Mouse (Mus musculus): Measurements from ENCODE around the gene Clrn1. TPM values are rescaled to one million over a fixed set of nuclear protein-coding genes. Genes with fewer than 3 reads are reported as not detected.

Clrn1 gene
- polyA plus RNA-seq, 1 experiment from 2014 or later: 0.13 TPM

GRCm38 (mm10) chr3:58826266-58826665 is 58.9 kb downstream of the Clrn1 start:
- ATAC-seq (replicated peaks; ENCODE audit: low FRiP score) (peak; percentile 42; the same call in 1 of the 2 replicates), DNase-seq (ENCODE audit: low spot score) (peak; percentile 57)
- H3K27ac ChIP-seq (ENCODE audit: low read depth, low read length): no peak overlapping the region
- no peak overlapping the region for H3K9ac ChIP-seq (ENCODE audit: low read length)
- H3K27me3 ChIP-seq (ENCODE audit: control insufficient read depth, insufficient read depth, low read length): no peaks in the 10 kb centered on the region
- no peak overlapping the region for H3K4me2 ChIP-seq (ENCODE audit: low read depth, low read length, severe bottlenecking)
- H3K4me3 ChIP-seq (ENCODE audit: low read depth, low read length): no peak overlapping the region
- H3K9me3 ChIP-seq (ENCODE audit: control insufficient read depth, low read length): no peaks in the 10 kb centered on the region
- 3% methylated on average over 4 of the region's 4 CpGs for WGBS
- no peaks in the 10 kb centered on the region for H3K36me3 ChIP-seq (ENCODE audit: control insufficient read depth, insufficient read depth, low read length)
- 0 out of 2 replicates have a peak, but pooled peaks cover 3% of the 10 kb centered on the region for H3K4me1 ChIP-seq (replicated peaks; ENCODE audit: control insufficient read depth, insufficient read depth, low read length)

DNA sequence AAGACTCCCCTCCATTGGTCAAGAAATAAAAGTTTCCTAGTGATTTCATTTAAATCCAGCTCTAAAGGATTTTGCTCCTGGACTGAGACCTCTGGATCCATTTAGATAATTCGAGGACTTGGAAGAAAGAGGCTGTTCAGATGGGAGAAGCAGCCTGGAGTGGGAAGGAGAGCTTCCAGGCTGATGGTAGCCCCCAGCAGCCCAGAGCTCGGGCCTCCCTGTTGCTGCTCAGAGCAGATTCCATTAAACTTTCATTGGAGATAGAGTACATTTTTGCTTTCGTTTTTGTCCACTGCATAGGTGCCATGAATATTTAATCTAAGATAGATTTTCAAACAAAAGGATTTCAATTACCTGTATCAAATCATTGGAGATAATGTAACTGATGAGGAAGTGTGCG is 62.9 kb downstream of the Clrn1 start, which contains the start of gene Mindy4b-ps:
Mindy4b-ps (minus strand) TSS at position 101 of the 400 bp plus-strand sequence.
- no peak within 1 kb of the TSS for H3K27ac ChIP-seq (ENCODE audit: low read depth, low read length)
- no peaks in the 10 kb centered on the region for H3K27me3 ChIP-seq (ENCODE audit: control insufficient read depth, insufficient read depth, low read length)
- DNase-seq (ENCODE audit: low spot score): no peak
- WGBS: 71% methylated on average over 4 of the region's 4 CpGs
- H3K36me3 ChIP-seq (ENCODE audit: control insufficient read depth, insufficient read depth, low read length): no peaks in the 10 kb centered on the region
- H3K4me1 ChIP-seq (replicated peaks; ENCODE audit: control insufficient read depth, insufficient read depth, low read length): 0 out of 2 replicates have a peak, but pooled peaks cover 5% of the 10 kb centered on the region
- H3K9me3 ChIP-seq (ENCODE audit: control insufficient read depth, low read length): no peaks in the 10 kb centered on the region
- H3K4me2 ChIP-seq (ENCODE audit: low read depth, low read length, severe bottlenecking): no peak within 1 kb of the TSS
- no peak for ATAC-seq (replicated peaks; ENCODE audit: low FRiP score)
- H3K9ac ChIP-seq (ENCODE audit: low read length): no peak within 1 kb of the TSS
- H3K4me3 ChIP-seq (ENCODE audit: low read depth, low read length): no peak within 1 kb of the TSS

- H3K4me3 ChIP-seq (ENCODE audit: low read depth, low read length): no peak overlapping the region
- no peaks in the 10 kb centered on the region for H3K36me3 ChIP-seq (ENCODE audit: control insufficient read depth, insufficient read depth, low read length)
- H3K27ac ChIP-seq (ENCODE audit: low read depth, low read length): no peak overlapping the region
- no peaks in the 10 kb centered on the region for H3K9me3 ChIP-seq (ENCODE audit: control insufficient read depth, low read length)
- 0 out of 2 replicates have a peak, but pooled peaks cover 2% of the 10 kb centered on the region for H3K4me1 ChIP-seq (replicated peaks; ENCODE audit: control insufficient read depth, insufficient read depth, low read length)
- no peak overlapping the region for H3K4me2 ChIP-seq (ENCODE audit: low read depth, low read length, severe bottlenecking)
- DNase-seq (ENCODE audit: low spot score) (no peak), ATAC-seq (replicated peaks; ENCODE audit: low FRiP score) (no peak)
- WGBS: 38% methylated on average over 6 of the region's 6 CpGs
- H3K27me3 ChIP-seq (ENCODE audit: control insufficient read depth, insufficient read depth, low read length): no peaks in the 10 kb centered on the region
- H3K9ac ChIP-seq (ENCODE audit: low read length): no peak overlapping the region
Observed at GRCm38 (mm10) chr3:58817337-58817736, 67.8 kb downstream of the Clrn1 start.

DNA sequence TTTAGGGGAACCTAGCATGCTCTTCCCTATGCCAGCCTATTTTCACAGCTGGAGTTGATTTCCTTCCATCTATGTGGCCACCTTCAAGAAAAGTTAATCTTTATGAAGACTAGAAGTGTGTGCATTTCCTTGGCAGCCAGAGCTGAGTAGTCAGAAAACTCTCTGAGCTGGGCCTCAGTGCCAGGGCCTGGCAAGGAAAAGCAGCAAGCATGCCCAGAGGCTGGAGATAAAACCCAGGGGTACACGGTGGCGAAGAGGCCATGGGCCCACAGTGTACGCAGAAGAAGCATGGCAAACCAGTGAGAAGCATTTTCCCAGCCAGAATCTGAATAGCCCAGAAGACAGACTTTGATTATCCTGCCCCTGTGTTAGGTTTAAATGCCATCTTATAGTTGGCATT is 70.9 kb downstream of the Clrn1 start:
- H3K9me3 ChIP-seq (ENCODE audit: control insufficient read depth, low read length): no peaks in the 10 kb centered on the region
- no peak for DNase-seq (ENCODE audit: low spot score)
- H3K27me3 ChIP-seq (ENCODE audit: control insufficient read depth, insufficient read depth, low read length): no peaks in the 10 kb centered on the region
- peaks cover 2% of the 10 kb centered on the region; the same call in 1 of the 2 replicates for H3K4me1 ChIP-seq (replicated peaks; ENCODE audit: control insufficient read depth, insufficient read depth, low read length)
- H3K9ac ChIP-seq (ENCODE audit: low read length): no peak overlapping the region
- no peak overlapping the region for H3K27ac ChIP-seq (ENCODE audit: low read depth, low read length)
- H3K36me3 ChIP-seq (ENCODE audit: control insufficient read depth, insufficient read depth, low read length): no peaks in the 10 kb centered on the region
- 93% methylated on average over 3 of the region's 3 CpGs for WGBS
- H3K4me2 ChIP-seq (ENCODE audit: low read depth, low read length, severe bottlenecking): no peak overlapping the region
- no peak overlapping the region for H3K4me3 ChIP-seq (ENCODE audit: low read depth, low read length)
- ATAC-seq (replicated peaks; ENCODE audit: low FRiP score): no peak

DNA sequence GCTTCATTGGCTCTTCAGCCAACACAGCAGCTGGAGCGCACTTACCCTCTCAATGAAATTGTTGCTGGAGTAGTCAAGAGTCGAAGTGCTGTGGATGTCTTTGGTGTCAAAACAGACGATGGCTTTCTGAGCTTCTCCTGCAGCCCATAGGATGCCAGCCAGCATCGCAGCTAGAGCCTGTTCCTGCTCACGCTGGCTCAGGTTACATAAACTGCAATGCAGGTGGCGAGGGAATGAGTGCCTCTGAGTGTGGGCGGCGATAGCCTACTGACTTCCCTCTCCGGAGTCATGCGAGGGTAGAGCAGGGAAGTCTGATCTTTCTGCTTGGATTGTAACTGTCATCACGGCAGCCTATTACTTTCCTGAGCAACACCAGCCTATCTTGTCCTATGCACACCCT is 74.8 kb downstream of the Clrn1 start:
- 71% methylated on average over 11 of the region's 11 CpGs for WGBS
- no peaks in the 10 kb centered on the region for H3K27me3 ChIP-seq (ENCODE audit: control insufficient read depth, insufficient read depth, low read length)
- DNase-seq (ENCODE audit: low spot score): no peak
- H3K4me3 ChIP-seq (ENCODE audit: low read depth, low read length): no peak overlapping the region
- no peaks in the 10 kb centered on the region; the same call in 1 of the 2 replicates for H3K4me1 ChIP-seq (replicated peaks; ENCODE audit: control insufficient read depth, insufficient read depth, low read length)
- no peak for ATAC-seq (replicated peaks; ENCODE audit: low FRiP score)
- no peak overlapping the region for H3K4me2 ChIP-seq (ENCODE audit: low read depth, low read length, severe bottlenecking)
- H3K9ac ChIP-seq (ENCODE audit: low read length): no peak overlapping the region
- no peak overlapping the region for H3K27ac ChIP-seq (ENCODE audit: low read depth, low read length)
- no peaks in the 10 kb centered on the region for H3K9me3 ChIP-seq (ENCODE audit: control insufficient read depth, low read length)
- no peaks in the 10 kb centered on the region for H3K36me3 ChIP-seq (ENCODE audit: control insufficient read depth, insufficient read depth, low read length)

DNA sequence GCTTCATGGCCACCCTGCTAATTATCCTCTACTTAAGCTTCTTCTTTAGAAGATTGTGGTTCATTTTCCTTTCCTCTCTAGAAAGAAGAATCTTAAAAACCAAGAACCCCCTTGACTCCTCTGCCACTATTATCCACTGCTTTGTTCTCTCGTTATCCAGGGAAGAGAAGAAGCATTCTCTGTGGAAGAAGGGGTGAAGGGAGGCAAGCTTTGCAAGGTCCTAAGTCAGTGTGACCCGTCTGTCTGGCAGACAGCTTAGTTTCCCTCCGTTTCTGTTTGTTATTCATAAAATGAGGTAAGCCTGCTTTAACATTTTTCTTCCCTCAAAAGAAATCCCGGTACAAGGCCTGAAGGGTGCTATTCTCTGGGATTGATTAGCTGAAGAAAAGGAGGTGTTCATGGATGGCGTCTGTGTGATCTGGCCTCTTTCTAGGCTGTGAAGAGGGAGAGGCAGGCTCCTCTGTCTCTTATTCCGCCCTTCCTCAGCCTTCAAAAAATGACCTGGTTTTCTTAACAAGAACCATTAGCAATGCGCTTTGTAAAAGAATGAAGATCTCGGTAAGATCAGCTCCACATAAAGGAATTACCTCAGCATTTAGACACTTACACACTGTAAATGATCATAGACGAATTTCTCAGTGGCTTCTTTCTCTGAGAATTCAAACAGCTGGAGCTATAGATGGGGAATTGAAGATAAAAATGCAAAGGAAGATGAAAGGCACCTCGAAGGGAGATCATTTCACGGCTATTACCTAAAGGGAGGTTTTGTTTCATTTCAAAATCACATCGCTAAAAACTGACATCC is 75.8 kb downstream of the Clrn1 start:
- H3K36me3 ChIP-seq (ENCODE audit: control insufficient read depth, insufficient read depth, low read length): no peaks in the 10 kb centered on the region
- WGBS: 45% methylated on average over 12 of the region's 12 CpGs
- ATAC-seq (replicated peaks; ENCODE audit: low FRiP score): no peak
- no peaks in the 10 kb centered on the region; the same call in 1 of the 2 replicates for H3K4me1 ChIP-seq (replicated peaks; ENCODE audit: control insufficient read depth, insufficient read depth, low read length)
- no peak for DNase-seq (ENCODE audit: low spot score)
- H3K9me3 ChIP-seq (ENCODE audit: control insufficient read depth, low read length): no peaks in the 10 kb centered on the region
- H3K9ac ChIP-seq (ENCODE audit: low read length): peak overlapping the region; percentile 3; the same call in 1 of the 2 replicates
- no peaks in the 10 kb centered on the region for H3K27me3 ChIP-seq (ENCODE audit: control insufficient read depth, insufficient read depth, low read length)
- H3K4me3 ChIP-seq (ENCODE audit: low read depth, low read length): no peak overlapping the region
- no peak overlapping the region for H3K27ac ChIP-seq (ENCODE audit: low read depth, low read length)
- H3K4me2 ChIP-seq (ENCODE audit: low read depth, low read length, severe bottlenecking): no peak overlapping the region

- no peaks in the 10 kb centered on the region for H3K27me3 ChIP-seq (ENCODE audit: control insufficient read depth, insufficient read depth, low read length)
- 96% methylated on average over 5 of the region's 5 CpGs for WGBS
- H3K27ac ChIP-seq (ENCODE audit: low read depth, low read length): no peak overlapping the region
- no peaks in the 10 kb centered on the region for H3K9me3 ChIP-seq (ENCODE audit: control insufficient read depth, low read length)
- H3K4me2 ChIP-seq (ENCODE audit: low read depth, low read length, severe bottlenecking): no peak overlapping the region
- no peak for DNase-seq (ENCODE audit: low spot score)
- H3K36me3 ChIP-seq (ENCODE audit: control insufficient read depth, insufficient read depth, low read length): no peaks in the 10 kb centered on the region
- H3K4me1 ChIP-seq (replicated peaks; ENCODE audit: control insufficient read depth, insufficient read depth, low read length): no peaks in the 10 kb centered on the region; the same call in 1 of the 2 replicates
- no peak overlapping the region for H3K9ac ChIP-seq (ENCODE audit: low read length)
- H3K4me3 ChIP-seq (ENCODE audit: low read depth, low read length): no peak overlapping the region
- no peak for ATAC-seq (replicated peaks; ENCODE audit: low FRiP score)
Observed at GRCm38 (mm10) chr3:58808636-58809035, 76.5 kb downstream of the Clrn1 start.

DNA sequence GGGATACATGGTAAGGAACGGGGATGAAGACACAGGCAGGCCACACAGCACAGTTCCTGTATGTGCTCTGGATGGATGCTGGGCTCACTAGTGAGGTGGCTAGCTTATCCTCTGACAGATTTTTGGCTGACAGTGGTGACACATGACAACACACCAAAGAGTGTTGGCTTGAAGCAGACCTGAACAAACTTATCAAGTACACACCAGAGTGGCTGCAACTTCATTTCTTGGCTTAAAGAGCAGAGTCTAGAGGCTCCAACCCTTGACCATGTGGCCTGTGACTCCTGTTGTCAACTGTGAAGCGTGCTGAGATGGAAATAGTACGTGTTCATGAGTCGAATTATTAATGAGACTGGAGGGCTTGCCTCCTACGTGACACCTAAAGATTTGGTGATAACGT is 80.4 kb downstream of the Clrn1 start:
- DNase-seq (ENCODE audit: low spot score): no peak
- ATAC-seq (replicated peaks; ENCODE audit: low FRiP score): no peak
- Histone ChIP-seq H3K4me1 (replicated peaks; ENCODE audit: control insufficient read depth, insufficient read depth, low read length) (no peaks in the 10 kb centered on the region; the same call in 1 of the 2 replicates), H3K9me3 (ENCODE audit: control insufficient read depth, low read length) (no peaks in the 10 kb centered on the region), H3K4me3 (ENCODE audit: low read depth, low read length) (no peak overlapping the region), H3K27ac (ENCODE audit: low read depth, low read length) (no peak overlapping the region), H3K36me3 (ENCODE audit: control insufficient read depth, insufficient read depth, low read length) (no peaks in the 10 kb centered on the region), H3K27me3 (ENCODE audit: control insufficient read depth, insufficient read depth, low read length) (no peaks in the 10 kb centered on the region), H3K9ac (ENCODE audit: low read length) (no peak overlapping the region), H3K4me2 (ENCODE audit: low read depth, low read length, severe bottlenecking) (no peak overlapping the region)
- WGBS: 87% methylated on average over 6 of the region's 6 CpGs

GRCm38 (mm10) chr3:58798676-58799075 is 86.5 kb downstream of the Clrn1 start:
- Histone ChIP-seq H3K9me3 (ENCODE audit: control insufficient read depth, low read length) (no peaks in the 10 kb centered on the region), H3K9ac (ENCODE audit: low read length) (no peak overlapping the region), H3K4me2 (ENCODE audit: low read depth, low read length, severe bottlenecking) (no peak overlapping the region), H3K4me1 (replicated peaks; ENCODE audit: control insufficient read depth, insufficient read depth, low read length) (no peaks in the 10 kb centered on the region), H3K36me3 (ENCODE audit: control insufficient read depth, insufficient read depth, low read length) (no peaks in the 10 kb centered on the region), H3K4me3 (ENCODE audit: low read depth, low read length) (no peak overlapping the region), H3K27me3 (ENCODE audit: control insufficient read depth, insufficient read depth, low read length) (no peaks in the 10 kb centered on the region), H3K27ac (ENCODE audit: low read depth, low read length) (no peak overlapping the region)
- ATAC-seq (replicated peaks; ENCODE audit: low FRiP score) (no peak), DNase-seq (ENCODE audit: low spot score) (no peak)
- 88% methylated on average over 4 of the region's 4 CpGs for WGBS

Data from forebrain, embryonic 11.5 days (tissue).